Mouse (Mus musculus): ENCODE measurements around the gene Slc23a2. TPM values are rescaled to one million over a fixed set of nuclear protein-coding genes. Genes with fewer than 3 reads are reported as not detected.

Gene Slc23a2
- polyA plus RNA-seq, 1 experiment from 2014 or later = 19.7 TPM

GRCm38 (mm10) chr2:132157482-132157881 is 12.6 kb upstream of the Slc23a2 start:
- in situ Hi-C loops (cut with MboI; ENCODE audit: low pct_unique_long_range_greater_than_20kb) = no loop called here
- CTCF ChIA-PET = no interaction called here
- ATAC-seq = no peak
- H3K27me3 ChIP-seq = no peaks in the 10 kb centered on the region
- POLR2A ChIA-PET = no interaction called here
- no peak for DNase-seq (ENCODE audit: low read depth, low spot score)
- TF ChIP-seq CTCF (IDR thresholded peaks at IDR 0.05) = no peak

DNA sequence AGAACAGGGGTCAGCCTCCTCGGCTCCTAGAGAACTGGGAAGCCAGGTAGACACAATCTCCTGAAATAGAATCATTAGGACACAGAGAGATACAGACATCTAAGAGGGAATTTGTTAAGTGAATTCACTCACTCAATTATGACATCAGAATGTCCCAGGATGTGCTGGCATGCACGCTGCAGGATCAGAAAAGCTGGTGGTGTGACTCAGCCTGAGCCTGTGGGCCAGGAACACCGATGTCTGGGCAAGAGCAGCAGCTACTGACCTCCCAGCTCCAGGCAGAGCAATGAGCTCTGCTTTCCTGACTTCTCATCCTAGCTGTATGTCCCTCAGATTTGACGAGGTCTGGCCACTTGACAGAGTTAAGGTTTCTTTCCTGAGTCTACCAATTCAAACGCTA is 7.8 kb upstream of the Slc23a2 start:
- POLR2A ChIA-PET = no interaction called here
- no peak for DNase-seq (ENCODE audit: low read depth, low spot score)

DNA sequence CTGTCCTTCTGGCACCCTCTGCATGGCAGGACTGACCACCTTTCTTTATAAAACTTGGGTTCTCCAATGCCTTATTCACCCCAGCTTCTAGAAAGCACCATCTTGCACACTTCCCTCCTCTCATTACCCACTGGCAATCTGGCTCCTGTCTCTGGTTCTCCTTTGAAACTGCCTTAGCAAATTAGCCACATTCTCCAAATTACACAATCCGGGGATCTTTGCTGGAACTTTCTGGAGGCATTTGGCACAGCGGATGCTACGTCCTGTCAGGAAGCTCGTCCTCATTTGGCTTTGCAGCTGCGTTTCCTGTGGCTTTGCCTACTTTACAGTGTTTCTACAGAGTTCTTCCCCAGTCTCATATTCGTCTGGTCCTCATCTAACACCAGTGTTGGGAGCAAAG is 6.7 kb upstream of the Slc23a2 start:
- ATAC-seq (no peak), DNase-seq (ENCODE audit: low read depth, low spot score) (no peak)
- no peaks in the 10 kb centered on the region for H3K27me3 ChIP-seq
- TF ChIP-seq CTCF (IDR thresholded peaks at IDR 0.05) = no peak
- CTCF ChIA-PET = interaction anchor here (1.5 kb wide), 1 partner anchor 10 kb away, joined by 4 read pairs; no protein-coding TSS in a partner anchor
- POLR2A ChIA-PET = no interaction called here
- in situ Hi-C loops (cut with MboI; ENCODE audit: low pct_unique_long_range_greater_than_20kb) = no loop called here

More for the DNA sequence above, 7.8 kb upstream of the Slc23a2 start:
- CTCF ChIA-PET = no interaction called here
- in situ Hi-C loops (cut with MboI; ENCODE audit: low pct_unique_long_range_greater_than_20kb) = no loop called here
- TF ChIP-seq CTCF (IDR thresholded peaks at IDR 0.05) = no peak
- ATAC-seq = no peak
- no peaks in the 10 kb centered on the region for H3K27me3 ChIP-seq

DNA sequence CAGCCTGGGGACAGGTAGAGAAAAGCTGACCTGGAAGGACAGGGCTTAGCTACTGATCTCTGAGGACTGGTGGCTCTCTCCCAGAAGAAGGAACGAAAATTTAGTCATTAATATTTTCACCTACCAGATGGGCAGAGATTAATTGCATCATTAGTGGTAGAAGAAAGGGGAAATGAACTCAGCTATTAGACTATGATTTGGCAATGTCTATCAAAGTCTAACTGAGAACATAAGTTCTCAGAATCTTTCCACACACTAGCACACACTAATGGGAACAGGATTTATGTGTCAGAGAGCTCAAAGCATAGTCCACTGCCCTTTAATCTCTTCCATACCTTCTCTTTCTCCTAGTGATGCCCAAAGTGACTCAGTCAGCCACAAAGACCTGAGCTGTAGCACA is 6.0 kb upstream of the Slc23a2 start:
- TF ChIP-seq CTCF (IDR thresholded peaks at IDR 0.05) = no peak
- ChIA-PET POLR2A (no interaction called here), CTCF (interaction anchor here (1.1 to 1.5 kb wide), 2 partner anchors 9 to 168 kb away, joined by 3 to 4 read pairs; no protein-coding TSS in a partner anchor)
- DNase-seq (ENCODE audit: low read depth, low spot score) (no peak), ATAC-seq (no peak)
- H3K27me3 ChIP-seq = no peaks in the 10 kb centered on the region
- in situ Hi-C loops (cut with MboI; ENCODE audit: low pct_unique_long_range_greater_than_20kb) = no loop called here

DNA sequence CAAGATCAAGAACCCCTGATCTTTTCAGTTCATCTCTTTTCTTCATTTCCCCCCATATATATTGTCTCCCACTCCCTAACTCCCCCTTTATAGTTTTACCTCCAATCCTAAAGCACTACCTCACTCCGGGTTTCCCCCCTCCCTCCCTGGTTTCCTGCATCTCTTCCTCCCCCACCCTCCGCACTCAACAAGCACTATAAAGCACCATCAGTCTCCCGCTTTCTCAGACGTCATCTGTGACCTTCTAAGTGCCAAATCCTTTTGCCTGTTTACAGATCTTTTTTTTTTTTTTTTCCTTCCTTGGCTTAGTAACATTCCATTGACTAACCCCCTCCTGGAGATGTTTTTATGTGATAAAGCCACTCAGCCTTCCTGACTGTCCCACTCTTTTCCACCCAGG is 1.6 kb upstream of the Slc23a2 start:
- in situ Hi-C loops (cut with MboI; ENCODE audit: low pct_unique_long_range_greater_than_20kb) = loop anchor here (5.0 kb wide), 1 partner anchor 76 kb away; no protein-coding TSS in a partner anchor
- H3K27me3 ChIP-seq = no peaks in the 10 kb centered on the region
- DNase-seq (ENCODE audit: low read depth, low spot score) = no peak
- no peak for ATAC-seq
- CTCF ChIA-PET = no interaction called here
- TF ChIP-seq CTCF (IDR thresholded peaks at IDR 0.05) = no peak
- POLR2A ChIA-PET = no interaction called here

GRCm38 (mm10) chr2:132143943-132144927 is 673 bp downstream of the Slc23a2 start:
- POLR2A ChIA-PET = no interaction called here
- TF ChIP-seq CTCF (IDR thresholded peaks at IDR 0.05) = no peak
- no peaks in the 10 kb centered on the region for H3K27me3 ChIP-seq
- in situ Hi-C loops (cut with MboI; ENCODE audit: low pct_unique_long_range_greater_than_20kb) = no loop called here
- ATAC-seq = peak; percentile 22
- DNase-seq (ENCODE audit: low read depth, low spot score) = no peak
- CTCF ChIA-PET = interaction anchor here (1.5 kb wide), 1 partner anchor 28 kb away, joined by 4 read pairs; no protein-coding TSS in a partner anchor

DNA sequence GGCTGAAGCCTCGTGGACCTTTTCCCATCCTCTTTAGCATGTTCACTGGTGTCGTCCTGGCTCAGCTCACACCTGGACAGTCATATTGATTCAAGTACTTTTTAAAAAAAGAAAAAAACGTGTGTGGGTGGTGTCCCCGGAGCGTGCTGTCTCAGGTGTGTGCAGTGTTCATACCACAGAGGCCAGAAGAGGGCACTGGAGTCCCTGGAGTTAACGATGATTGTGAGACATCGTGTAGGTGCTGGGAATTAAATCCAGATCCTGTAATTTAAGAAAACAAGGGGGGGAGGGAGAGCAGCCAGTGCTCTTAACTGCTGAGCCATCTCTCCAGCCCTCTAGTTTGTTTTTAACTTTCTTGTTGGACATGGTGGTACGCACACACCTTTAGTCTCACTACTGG is 2.3 kb downstream of the Slc23a2 start:
- in situ Hi-C loops (cut with MboI; ENCODE audit: low pct_unique_long_range_greater_than_20kb) = no loop called here

DNA sequence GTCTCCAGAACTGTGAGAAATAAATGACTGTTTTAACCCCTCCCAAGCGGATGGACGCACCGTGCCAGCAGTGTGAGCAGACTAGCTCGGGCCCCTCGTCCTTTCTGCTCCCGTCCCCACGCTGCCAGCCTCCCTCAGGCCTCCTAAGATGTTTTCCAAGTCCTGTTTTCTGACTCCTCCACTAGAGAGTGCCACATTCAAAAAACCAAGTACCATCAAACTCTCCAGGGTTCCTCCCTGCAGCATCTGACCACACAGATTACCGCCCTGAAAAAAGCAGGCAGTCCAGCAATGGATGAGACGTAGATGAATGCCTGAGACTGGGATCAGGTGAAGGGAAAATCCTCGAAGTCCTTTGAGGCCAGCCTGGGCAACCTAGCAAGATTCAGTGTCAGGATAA is 4.4 kb downstream of the Slc23a2 start:
- CTCF ChIA-PET = interaction anchor here (0.7 kb wide), 1 partner anchor 105 kb away, joined by 4 read pairs; no protein-coding TSS in a partner anchor
- ATAC-seq (no peak), DNase-seq (ENCODE audit: low read depth, low spot score) (no peak)
- peak; percentile 7 for TF ChIP-seq CTCF (IDR thresholded peaks at IDR 0.05)
- H3K27me3 ChIP-seq = no peaks in the 10 kb centered on the region
- in situ Hi-C loops (cut with MboI; ENCODE audit: low pct_unique_long_range_greater_than_20kb) = no loop called here
- POLR2A ChIA-PET = no interaction called here

More for the DNA sequence above, 2.3 kb downstream of the Slc23a2 start:
- ATAC-seq (no peak), DNase-seq (ENCODE audit: low read depth, low spot score) (no peak)
- ChIA-PET POLR2A (no interaction called here), CTCF (interaction anchor here (1.4 kb wide), 1 partner anchor 9 kb away, joined by 4 read pairs; no protein-coding TSS in a partner anchor)
- no peaks in the 10 kb centered on the region for H3K27me3 ChIP-seq
- TF ChIP-seq CTCF (IDR thresholded peaks at IDR 0.05) = peak; percentile 45

GRCm38 (mm10) chr2:132139099-132139498 is 5.8 kb downstream of the Slc23a2 start:
- POLR2A ChIA-PET = no interaction called here
- in situ Hi-C loops (cut with MboI; ENCODE audit: low pct_unique_long_range_greater_than_20kb) = loop anchor here (5.0 kb wide), 1 partner anchor 103 kb away; no protein-coding TSS in a partner anchor
- no peak for ATAC-seq
- CTCF ChIA-PET = interaction anchor here (0.6 to 1.5 kb wide), 2 partner anchors 26 to 61 kb away, joined by 3 to 4 read pairs; no protein-coding TSS in a partner anchor
- H3K27me3 ChIP-seq = no peaks in the 10 kb centered on the region
- no peak for DNase-seq (ENCODE audit: low read depth, low spot score)
- TF ChIP-seq CTCF (IDR thresholded peaks at IDR 0.05) = peak; percentile 52

GRCm38 (mm10) chr2:132135876-132136637 is 8.9 kb downstream of the Slc23a2 start:
- DNase-seq (ENCODE audit: low read depth, low spot score) = no peak
- ATAC-seq = no peak
- POLR2A ChIA-PET = no interaction called here
- no peaks in the 10 kb centered on the region for H3K27me3 ChIP-seq
- CTCF ChIA-PET = interaction anchor here (1.2 to 2.4 kb wide), 3 partner anchors 13 to 155 kb away, joined by 3 to 7 read pairs (median 6); no protein-coding TSS in a partner anchor
- in situ Hi-C loops (cut with MboI; ENCODE audit: low pct_unique_long_range_greater_than_20kb) = loop anchor here (5.0 kb wide), 1 partner anchor 106 kb away; no protein-coding TSS in a partner anchor
- peak; percentile 65 for TF ChIP-seq CTCF (IDR thresholded peaks at IDR 0.05)

All from Patski (cell line).